Mouse (Mus musculus) brain, embryonic 14.5 days (tissue): ENCODE data around the gene Btbd11.

Experiments
- CTCF ChIP-seq: fragments of 200-500 bp; IDR thresholded peaks from 2 replicates; pipeline ENCODE4 v1.5.1; 2012; ENCODE audit warnings: inconsistent platforms, mild to moderate bottlenecking, moderate library complexity, borderline replicate concordance; ENCODE audit not compliant: insufficient read depth, insufficient read length; ENCODE audit errors: extremely low read depth
- POLR2A ChIP-seq: fragments of 200-500 bp; IDR thresholded peaks from 2 replicates; pipeline ENCODE4 v1.6.1; 2012; ENCODE audit warnings: mild to moderate bottlenecking, inconsistent platforms, borderline replicate concordance; ENCODE audit not compliant: poor library complexity, insufficient read depth, insufficient read length, severe bottlenecking; ENCODE audit errors: extremely low read depth

GRCm38 (mm10) chr10:85541481-85541880 is 154.9 kb downstream of the Btbd11 start:
- TF ChIP-seq POLR2A (no peak), CTCF (no peak)
